Mouse (Mus musculus) cerebellum, adult 11-12 months (tissue): ENCODE measurements at regions not wholly inside any gene's neighbourhood (a gene's known extent, or its start where the extent isn't known, plus 50 kb on each side); places are given as distances from the start of the nearest gene placed in this dataset.

ENCODE experiments used
- DNase-seq: peaks from one replicate; pipeline ENCODE4 v3.0.0; 2022

DNA sequence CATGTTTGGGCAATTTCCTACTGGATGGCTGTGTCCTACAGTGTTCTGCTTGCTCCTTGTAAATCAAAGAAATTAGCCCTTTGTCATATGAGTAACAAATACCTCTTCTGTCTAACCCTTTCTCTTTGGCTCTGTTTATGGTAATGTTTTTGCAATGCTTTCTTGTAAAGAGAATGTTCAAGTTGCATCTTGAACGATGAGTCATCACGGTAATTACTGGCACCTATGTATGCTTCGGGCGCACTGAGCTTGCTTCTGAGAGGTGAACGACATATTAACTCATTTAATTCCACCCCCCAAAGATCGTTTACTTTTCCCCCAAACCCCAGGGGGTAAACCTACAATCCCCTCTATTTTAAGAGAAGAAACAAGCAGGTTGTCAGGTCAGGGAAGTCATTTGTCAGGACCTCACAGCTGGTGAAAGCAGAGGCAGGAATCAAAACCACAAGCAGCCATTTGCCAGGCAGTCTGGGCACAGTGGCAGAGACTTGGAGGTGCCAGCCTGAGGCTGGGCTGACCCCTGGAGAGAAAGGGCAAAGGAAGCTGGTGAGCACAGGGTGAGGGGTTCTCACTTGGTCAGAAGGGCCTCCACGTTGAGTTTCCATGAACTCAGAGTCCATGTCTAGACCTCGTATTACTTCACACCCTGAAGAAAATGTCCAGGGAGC lies 87.6 kb upstream of the Atp1a1 start:
- no peak for DNase-seq

- DNase-seq = peak; percentile 60
Observed at GRCm38 (mm10) chr3:101690779-101691178, 86.3 kb upstream of the Atp1a1 start.

DNA sequence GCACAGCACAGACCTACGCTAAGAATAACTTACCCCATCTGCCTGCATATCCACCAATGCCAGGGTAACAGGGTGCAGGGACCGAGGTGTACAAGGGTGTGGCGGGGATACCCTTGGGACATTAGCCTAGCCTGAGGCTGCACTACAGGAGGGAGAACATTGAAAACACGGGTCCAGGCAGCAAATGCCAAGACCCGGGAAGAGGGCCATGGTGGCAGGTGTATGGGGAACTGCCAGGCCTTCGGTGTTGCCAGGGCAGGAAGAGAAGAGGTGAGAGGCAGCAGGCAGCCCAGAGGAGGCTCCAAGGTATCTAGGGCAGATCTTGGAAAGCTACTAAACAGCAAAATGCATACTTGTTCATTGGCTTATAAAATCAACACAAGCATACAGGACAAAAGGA lies 85.7 kb upstream of the Atp1a1 start:
- peak; percentile 99 for DNase-seq

- no peak for DNase-seq
Observed at GRCm38 (mm10) chr3:101685203-101685602, 80.7 kb upstream of the Atp1a1 start.

- no peak for DNase-seq
Observed at GRCm38 (mm10) chr3:101672943-101673342, 68.5 kb upstream of the Atp1a1 start.

DNA sequence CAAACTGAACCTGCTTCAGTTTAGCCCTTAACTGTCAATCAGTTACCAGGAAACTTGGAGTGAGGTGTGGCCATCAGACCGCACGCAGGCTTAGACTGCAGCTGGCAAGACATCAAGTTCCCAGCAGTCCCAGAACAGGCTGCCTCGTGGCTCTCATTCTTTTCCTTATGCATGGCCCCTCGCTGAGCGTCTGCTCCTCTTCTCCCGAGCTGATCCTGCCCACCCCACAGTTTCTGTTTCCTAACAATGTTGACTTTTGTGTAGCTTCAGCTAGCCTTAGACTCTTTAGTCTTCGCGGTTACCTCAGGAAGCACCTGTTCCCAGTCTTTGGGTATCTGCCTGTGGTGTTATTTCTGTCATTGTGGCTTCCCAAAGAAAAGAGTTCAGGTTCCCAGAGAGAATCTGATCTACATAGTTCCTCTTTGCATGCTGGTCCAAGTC lies 66.1 kb upstream of the Atp1a1 start:
- DNase-seq = peak; percentile 32

GRCm38 (mm10) chr3:101669743-101670142 lies 65.3 kb upstream of the Atp1a1 start:
- peak; percentile 36 for DNase-seq

- no peak for DNase-seq
Observed at GRCm38 (mm10) chr3:101667767-101668387, 63.4 kb upstream of the Atp1a1 start.

DNA sequence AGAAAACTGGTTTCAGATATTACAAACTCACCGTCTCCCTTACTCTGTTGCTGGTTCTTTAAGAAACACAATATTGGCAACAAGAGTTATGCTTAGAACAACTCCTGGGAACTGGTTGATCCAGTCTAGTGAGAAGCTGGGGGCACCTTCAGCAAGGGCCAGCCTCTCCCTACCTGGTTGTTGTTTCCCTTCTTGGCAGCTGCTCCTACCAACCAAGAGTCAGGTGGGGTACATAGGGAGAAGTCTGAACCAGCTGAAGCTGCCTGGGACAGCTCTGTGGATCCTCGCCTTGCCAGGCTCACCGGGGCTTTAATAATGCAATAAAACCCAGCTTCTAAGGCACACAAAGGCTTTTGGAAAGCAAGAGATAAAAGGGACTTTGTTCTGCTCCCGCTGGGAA lies 62.7 kb upstream of the Atp1a1 start:
- DNase-seq = no peak

GRCm38 (mm10) chr3:101666583-101666982 lies 62.1 kb upstream of the Atp1a1 start:
- DNase-seq = no peak

DNA sequence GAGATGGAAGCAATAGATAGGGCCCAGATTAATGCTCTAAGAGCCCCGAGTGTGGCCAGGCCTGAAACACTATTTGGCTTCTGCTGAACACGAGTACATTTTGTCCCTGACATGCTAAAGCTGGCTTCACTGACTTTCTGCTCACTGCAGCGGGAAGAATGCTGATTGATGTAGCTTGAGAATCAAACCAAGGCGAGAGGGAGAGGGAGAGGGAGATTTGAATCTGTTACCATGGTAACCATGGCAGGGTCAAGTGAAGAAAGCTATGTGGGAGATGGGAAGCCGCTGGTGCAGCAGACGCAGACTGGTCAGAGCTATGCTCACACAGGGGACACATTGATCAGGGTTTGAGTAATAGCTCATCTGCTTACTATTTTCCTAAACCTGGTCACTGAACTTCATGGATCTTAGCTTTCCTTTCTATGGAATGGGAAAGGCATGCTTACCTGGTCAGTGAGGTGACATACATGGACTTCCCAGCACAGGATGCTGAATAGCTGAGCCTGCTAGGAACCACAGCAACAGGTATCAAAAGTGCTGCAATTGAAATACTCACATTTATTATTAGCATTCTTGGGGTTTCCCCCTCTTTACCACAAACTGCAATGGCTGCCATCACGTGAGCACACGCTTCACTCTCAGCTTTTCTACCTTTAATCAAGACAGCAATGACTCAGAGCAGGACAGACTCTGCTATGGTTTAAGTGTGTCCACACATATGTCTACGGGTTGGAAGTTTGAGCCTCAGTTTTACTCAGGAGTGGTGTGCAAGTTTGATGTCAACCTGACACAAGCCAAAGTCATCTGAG lies 56.9 kb upstream of the Atp1a1 start:
- DNase-seq = no peak

- no peak for DNase-seq
Observed at GRCm38 (mm10) chr3:101660635-101661034, 56.2 kb upstream of the Atp1a1 start.

DNA sequence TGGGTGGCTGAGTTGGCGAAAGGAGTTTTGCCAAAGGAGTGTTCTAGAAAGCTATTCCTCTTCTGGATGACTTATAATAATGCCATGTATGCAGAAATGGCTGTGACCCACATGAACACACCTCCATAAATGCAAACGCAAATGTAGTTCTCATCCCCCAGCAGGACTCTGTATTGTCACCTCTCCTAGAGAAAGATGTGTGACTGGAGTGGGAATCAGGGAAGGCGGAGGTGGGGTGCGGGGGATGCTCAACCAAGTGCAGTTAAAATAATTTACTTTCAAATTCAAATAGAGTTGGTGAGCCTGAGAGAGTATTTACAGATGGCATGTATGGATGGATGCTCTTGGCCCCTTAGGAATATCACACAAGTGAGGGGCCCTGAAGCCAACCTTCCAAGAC lies 55.7 kb upstream of the Atp1a1 start:
- DNase-seq = no peak

GRCm38 (mm10) chr3:101657979-101658378 lies 53.5 kb upstream of the Atp1a1 start:
- no peak for DNase-seq

GRCm38 (mm10) chr3:101654720-101655119 lies 50.2 kb upstream of the Atp1a1 start:
- DNase-seq = no peak
